Mouse (Mus musculus): ENCODE measurements around the gene Fgfr4. TPM values are rescaled to one million over a fixed set of nuclear protein-coding genes. Genes with fewer than 3 reads are reported as not detected.

Fgfr4 gene
- polyA plus RNA-seq, 1 experiment, result 4.3 TPM

DNA sequence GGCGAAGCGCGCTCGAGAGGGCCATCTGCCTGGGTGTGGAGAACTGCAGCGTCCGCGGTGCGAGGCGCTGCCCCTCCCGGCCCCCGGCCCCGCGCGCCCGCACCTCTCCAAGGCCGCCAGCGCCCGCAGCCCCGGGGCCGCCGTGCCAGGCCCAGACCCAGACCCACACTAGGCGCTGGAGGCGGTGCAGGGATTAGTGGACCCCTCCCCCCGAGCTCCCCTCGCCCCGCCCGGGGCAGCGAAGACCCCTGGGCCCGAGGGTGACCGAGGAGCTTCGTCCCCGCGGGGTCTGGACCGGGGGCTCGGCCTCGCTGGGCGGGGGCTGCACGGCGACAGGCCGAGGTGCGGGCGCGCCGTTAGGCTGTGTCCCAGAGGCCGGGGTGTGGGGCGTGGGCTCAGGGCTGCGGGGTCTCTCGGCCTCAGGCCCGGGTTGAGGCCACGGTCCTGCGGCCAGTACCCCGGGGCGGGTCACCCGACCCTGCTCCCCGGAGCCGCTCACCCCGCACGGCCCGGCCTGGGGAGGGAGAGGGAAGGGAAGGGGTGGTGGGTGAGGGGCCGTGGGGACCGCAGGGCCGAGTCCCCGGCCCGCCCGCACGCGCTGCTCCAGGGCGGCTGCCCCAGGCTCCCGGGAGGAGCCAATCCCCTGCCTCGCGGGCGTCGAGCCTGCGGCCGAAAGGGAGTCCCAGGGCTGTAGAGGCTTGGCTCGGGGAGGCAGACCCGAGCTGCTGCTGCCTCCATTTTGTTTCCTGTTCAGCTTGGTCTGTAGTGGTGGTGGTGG is 57.9 kb downstream of the Fgfr4 start:
- DNase-seq (ENCODE audit: low read depth), result no peak

- DNase-seq (ENCODE audit: low read depth), result no peak
Measured at GRCm38 (mm10) chr13:55210971-55211220, 58.5 kb downstream of the Fgfr4 start.

GRCm38 (mm10) chr13:55211221-55212010 is 59.0 kb downstream of the Fgfr4 start:
- DNase-seq (ENCODE audit: low read depth), result no peak

GRCm38 (mm10) chr13:55212011-55212360 is 59.5 kb downstream of the Fgfr4 start:
- no peak for DNase-seq (ENCODE audit: low read depth)

DNA sequence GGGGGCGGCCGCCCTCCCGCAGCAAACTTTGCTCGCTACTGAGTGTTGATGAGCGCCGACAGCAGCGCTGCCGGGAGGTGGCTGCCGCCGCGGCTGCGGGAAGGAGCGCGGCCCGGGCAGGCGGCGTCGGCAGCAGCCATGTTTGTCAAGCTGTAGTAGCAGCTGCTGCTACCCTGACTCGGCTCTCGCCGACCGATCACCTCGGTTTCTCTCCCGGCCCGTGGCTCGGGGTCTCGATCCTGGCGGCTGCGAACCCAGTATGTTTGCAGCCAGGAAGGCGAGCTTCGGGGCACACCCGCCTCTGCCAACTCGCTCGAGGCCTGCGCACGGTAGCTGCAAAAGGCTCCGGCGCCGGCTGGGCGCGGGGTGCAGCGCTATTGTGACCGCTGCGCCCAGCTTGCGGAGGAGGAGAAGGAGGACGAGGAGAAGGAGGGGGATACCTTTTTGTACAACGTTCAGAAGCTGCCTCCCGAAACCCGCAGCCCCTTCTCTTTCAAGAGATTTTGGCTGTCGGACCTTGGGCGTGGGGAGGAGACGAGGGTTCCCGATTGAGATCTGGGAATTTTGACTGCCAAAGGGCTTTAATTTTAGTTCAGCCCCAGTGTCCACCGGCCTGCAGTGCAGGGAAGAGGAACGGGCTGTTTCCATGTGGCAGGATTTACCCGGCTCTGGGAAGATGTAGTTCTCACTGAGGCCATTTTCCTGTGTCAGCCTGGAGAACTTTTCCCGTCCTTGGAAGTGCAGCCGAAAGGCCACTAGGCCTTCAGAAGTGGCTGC is 60.1 kb downstream of the Fgfr4 start:
- DNase-seq (ENCODE audit: low read depth), result no peak

DNA sequence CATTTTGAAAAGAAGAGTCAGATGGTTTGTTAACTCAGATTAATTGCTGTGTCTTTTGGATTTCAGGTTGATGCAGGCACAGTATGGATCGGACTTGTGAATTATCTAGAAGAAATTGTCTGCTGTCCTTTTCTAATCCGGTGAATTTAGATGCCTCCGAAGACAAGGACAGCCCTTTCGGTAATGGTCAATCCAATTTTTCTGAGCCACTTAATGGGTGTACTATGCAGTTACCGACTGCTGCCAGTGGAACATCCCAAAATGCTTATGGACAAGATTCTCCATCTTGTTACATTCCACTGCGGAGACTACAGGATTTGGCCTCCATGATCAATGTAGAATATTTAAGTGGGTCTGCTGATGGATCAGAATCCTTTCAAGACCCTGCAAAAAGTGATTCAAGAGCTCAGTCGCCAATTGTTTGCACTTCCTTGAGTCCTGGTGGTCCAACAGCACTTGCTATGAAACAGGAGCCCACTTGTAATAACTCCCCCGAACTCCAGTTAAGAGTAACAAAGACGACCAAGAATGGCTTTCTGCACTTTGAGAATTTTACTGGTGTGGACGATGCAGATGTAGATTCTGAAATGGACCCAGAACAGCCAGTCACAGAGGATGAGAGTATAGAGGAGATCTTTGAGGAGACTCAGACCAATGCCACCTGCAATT is 60.8 kb downstream of the Fgfr4 start:
- no peak for DNase-seq (ENCODE audit: low read depth)

Other genes with a start within 250 kb of the Fgfr4 start
- gene Unc5a, start 203.2 kb upstream of the Fgfr4 start, polyA plus RNA-seq (2012; rRNA removed), result 9.2 and 13.9 TPM in 2 replicates
- gene Hk3, start 131.3 kb upstream of the Fgfr4 start, polyA plus RNA-seq (2012; rRNA removed), result 2.7 and 3.1 TPM in 2 replicates
- gene Uimc1, start 52.3 kb upstream of the Fgfr4 start, polyA plus RNA-seq (2012; rRNA removed), result 9.7 and 10.7 TPM in 2 replicates
- 19.0 and 20.9 TPM in 2 replicates for gene Zfp346, start 47.3 kb upstream of the Fgfr4 start, polyA plus RNA-seq (2012; rRNA removed)
- gene Gm17617, start 19.1 kb upstream of the Fgfr4 start, polyA plus RNA-seq (2012; rRNA removed), result not detected in 2 replicates
- gene Nsd1, start 57.1 kb downstream of the Fgfr4 start, polyA plus RNA-seq (2012; rRNA removed), result 23.1 and 26.3 TPM in 2 replicates
- 245 and 271 TPM in 2 replicates for gene Prelid1, start 167.9 kb downstream of the Fgfr4 start, polyA plus RNA-seq (2012; rRNA removed)
- gene Rab24, start 169.3 kb downstream of the Fgfr4 start, polyA plus RNA-seq (2012; rRNA removed), result 82.7 and 84.8 TPM in 2 replicates
- 1.3 and 2.2 TPM in 2 replicates for gene Mxd3, start 177.2 kb downstream of the Fgfr4 start, polyA plus RNA-seq (2012; rRNA removed)
- 319 and 353 TPM in 2 replicates for gene Lman2, start 210.1 kb downstream of the Fgfr4 start, polyA plus RNA-seq (2012; rRNA removed)
- 2.4 and 2.8 TPM in 2 replicates for gene Rgs14, start 217.1 kb downstream of the Fgfr4 start, polyA plus RNA-seq (2012; rRNA removed)
- 0.34 and 0.91 TPM in 2 replicates for gene Slc34a1, start 245.5 kb downstream of the Fgfr4 start, polyA plus RNA-seq (2012; rRNA removed)